Mouse (Mus musculus) G1E (cell line): ENCODE data around the gene Spic. TPM values are rescaled to one million over a fixed set of nuclear protein-coding genes. Genes with fewer than 3 reads are reported as not detected.
A peak's percentile ranks its signal among the peaks of the same experiment; 100 is the strongest.

Experiments used
- ATAC-seq: 2 replicates; pipeline ENCODE4 v1.8.0; 2016; ENCODE audit warnings: mild to moderate bottlenecking; ENCODE audit not compliant: insufficient number of reproducible peaks, poor library complexity, low FRiP score, severe bottlenecking; ENCODE audit errors: extremely low read depth
- DNase-seq: peaks from one replicate; pipeline ENCODE4 v3.0.0; 2012; ENCODE audit warnings: low spot score
- H3K27me3 ChIP-seq: 2 replicates; pipeline ENCODE4 v1.6.1; 2012; ENCODE audit warnings: mild to moderate bottlenecking, low read length, inconsistent platforms; ENCODE audit not compliant: insufficient read depth
- H3K36me3 ChIP-seq: replicated peaks from 2 replicates; pipeline ENCODE3; 2012; ENCODE audit warnings: mild to moderate bottlenecking, inconsistent platforms
- H3K4me1 ChIP-seq: 2 replicates; pipeline ENCODE4 v1.6.1; 2012; ENCODE audit warnings: low read depth, low read length, inconsistent platforms, mixed read lengths; ENCODE audit not compliant: insufficient read depth
- H3K4me3 ChIP-seq: 2 replicates; pipeline ENCODE4 v1.5.1; 2012; ENCODE audit warnings: low read depth, mild to moderate bottlenecking, inconsistent platforms, low read length, moderate library complexity, mixed read lengths
- H3K9me3 ChIP-seq: replicated peaks from 2 replicates; pipeline ENCODE4 v1.6.1; 2012; ENCODE audit warnings: inconsistent platforms
- CTCF ChIP-seq: IDR thresholded peaks from 2 replicates; pipeline ENCODE4 v1.5.1; 2012; ENCODE audit warnings: low read depth, low read length, inconsistent platforms, mixed read lengths
- GATA1 ChIP-seq: IDR thresholded peaks from 2 replicates; pipeline ENCODE4 v1.6.1; 2012; ENCODE audit warnings: borderline replicate concordance, low read length, inconsistent platforms, mixed read lengths
- GATA2 ChIP-seq: IDR thresholded peaks from 2 replicates; pipeline ENCODE4 v1.6.1; 2012; ENCODE audit warnings: low read depth, low read length, inconsistent platforms, borderline replicate concordance
- POLR2AphosphoS5 ChIP-seq: IDR thresholded peaks from 2 replicates; pipeline ENCODE4 v1.6.1; 2012; ENCODE audit warnings: low read depth, low read length, inconsistent platforms; ENCODE audit not compliant: insufficient replicate concordance
- TAL1 ChIP-seq: conservative IDR thresholded peaks from 2 replicates; pipeline ENCODE4 v1.6.1; 2012; ENCODE audit warnings: low read depth, low read length, inconsistent platforms, mixed read lengths
- polyA plus RNA-seq: library from polyadenylated mRNA; stranded (reverse); fragments of >175 nt; gene quantifications from 2 replicates; pipeline ENCODE4 v1.2.3, GENCODE M21; 2012
- total RNA-seq, 2 experiments: library from RNA; stranded (forward) in 1 of 2; stranded (reverse) in 1 of 2; fragments of 200-1000 nt in 1 of 2; fragments of >200 nt in 1 of 2; fragmentation: Nextera tagmentation in 1 of 2; gene quantifications; 2 replicates each; pipeline ENCODE4 v1.2.3; 2014 to 2017

The Spic gene
- total and polyA plus RNA-seq, 3 experiments = 0.05 to 2.3 TPM; not detected in 1

GRCm38 (mm10) chr10:88725343-88725742 lies 40.5 kb upstream of the Spic start:
- TF ChIP-seq CTCF (no peak), TAL1 (no peak), GATA1 (no peak), GATA2 (no peak), POLR2AphosphoS5 (no peak)
- H3K36me3 ChIP-seq = no peaks in the 10 kb centered on the region
- H3K4me1 ChIP-seq = peaks cover 6% of the 10 kb centered on the region
- H3K27me3 ChIP-seq = peaks cover 29% of the 10 kb centered on the region
- H3K9me3 ChIP-seq = no peaks in the 10 kb centered on the region
- H3K4me3 ChIP-seq = no peak overlapping the region
- no peak for DNase-seq
- peak; percentile 67; the same call in 1 of the 2 replicates for ATAC-seq

GRCm38 (mm10) chr10:88719618-88720017 lies 34.8 kb upstream of the Spic start:
- no peaks in the 10 kb centered on the region for H3K36me3 ChIP-seq
- DNase-seq (no peak), ATAC-seq (no peak)
- peaks cover 26% of the 10 kb centered on the region for H3K27me3 ChIP-seq
- H3K4me1 ChIP-seq = no peaks in the 10 kb centered on the region
- H3K9me3 ChIP-seq = no peaks in the 10 kb centered on the region
- TF ChIP-seq CTCF (no peak), TAL1 (no peak), GATA1 (no peak), GATA2 (no peak), POLR2AphosphoS5 (no peak)
- H3K4me3 ChIP-seq = no peak overlapping the region

GRCm38 (mm10) chr10:88717756-88718025 lies 32.9 kb upstream of the Spic start:
- no peaks in the 10 kb centered on the region for H3K9me3 ChIP-seq
- TF ChIP-seq CTCF (no peak), POLR2AphosphoS5 (no peak), GATA1 (no peak), TAL1 (no peak), GATA2 (no peak)
- no peaks in the 10 kb centered on the region for H3K36me3 ChIP-seq
- H3K4me3 ChIP-seq = no peak overlapping the region
- DNase-seq (no peak), ATAC-seq (no peak)
- peaks cover 3% of the 10 kb centered on the region for H3K4me1 ChIP-seq
- H3K27me3 ChIP-seq = peaks cover 23% of the 10 kb centered on the region

GRCm38 (mm10) chr10:88716986-88717755 lies 32.4 kb upstream of the Spic start:
- DNase-seq (no peak), ATAC-seq (no peak)
- Histone ChIP-seq H3K27me3 (peaks cover 18% of the 10 kb centered on the region), H3K4me3 (no peak overlapping the region), H3K4me1 (peaks cover 7% of the 10 kb centered on the region), H3K9me3 (no peaks in the 10 kb centered on the region), H3K36me3 (no peaks in the 10 kb centered on the region)
- TF ChIP-seq POLR2AphosphoS5 (no peak), GATA1 (no peak), CTCF (no peak), GATA2 (no peak), TAL1 (no peak)

- ATAC-seq (no peak), DNase-seq (no peak)
- Histone ChIP-seq H3K9me3 (no peaks in the 10 kb centered on the region), H3K4me1 (peaks cover 10% of the 10 kb centered on the region), H3K4me3 (no peak overlapping the region), H3K36me3 (no peaks in the 10 kb centered on the region), H3K27me3 (peaks cover 14% of the 10 kb centered on the region)
- no peak for TF ChIP-seq GATA2
- no peak for TF ChIP-seq CTCF
- TF ChIP-seq POLR2AphosphoS5 = no peak
- no peak for TF ChIP-seq GATA1
Observed at GRCm38 (mm10) chr10:88715621-88716020, 30.8 kb upstream of the Spic start.

- DNase-seq (no peak), ATAC-seq (no peak)
Observed at GRCm38 (mm10) chr10:88714744-88715143, 29.9 kb upstream of the Spic start.

GRCm38 (mm10) chr10:88712359-88712758 lies 27.5 kb upstream of the Spic start:
- TF ChIP-seq POLR2AphosphoS5 (no peak), CTCF (no peak), TAL1 (no peak), GATA1 (no peak), GATA2 (no peak)
- DNase-seq (no peak), ATAC-seq (peak; percentile 17; the same call in 1 of the 2 replicates)
- Histone ChIP-seq H3K4me1 (peaks cover 25% of the 10 kb centered on the region), H3K4me3 (no peak overlapping the region), H3K9me3 (no peaks in the 10 kb centered on the region), H3K27me3 (peaks cover 8% of the 10 kb centered on the region), H3K36me3 (no peaks in the 10 kb centered on the region)

More at GRCm38 (mm10) chr10:88714744-88715143, 29.9 kb upstream of the Spic start:
- H3K27me3 ChIP-seq = peaks cover 11% of the 10 kb centered on the region
- no peak overlapping the region for H3K4me3 ChIP-seq
- no peaks in the 10 kb centered on the region for H3K36me3 ChIP-seq
- TF ChIP-seq TAL1 (no peak), GATA2 (no peak)
- peaks cover 10% of the 10 kb centered on the region for H3K4me1 ChIP-seq
- no peaks in the 10 kb centered on the region for H3K9me3 ChIP-seq
